15 mouse cellular contexts compared by ENCODE assay signal in the genomic region with DNA sequence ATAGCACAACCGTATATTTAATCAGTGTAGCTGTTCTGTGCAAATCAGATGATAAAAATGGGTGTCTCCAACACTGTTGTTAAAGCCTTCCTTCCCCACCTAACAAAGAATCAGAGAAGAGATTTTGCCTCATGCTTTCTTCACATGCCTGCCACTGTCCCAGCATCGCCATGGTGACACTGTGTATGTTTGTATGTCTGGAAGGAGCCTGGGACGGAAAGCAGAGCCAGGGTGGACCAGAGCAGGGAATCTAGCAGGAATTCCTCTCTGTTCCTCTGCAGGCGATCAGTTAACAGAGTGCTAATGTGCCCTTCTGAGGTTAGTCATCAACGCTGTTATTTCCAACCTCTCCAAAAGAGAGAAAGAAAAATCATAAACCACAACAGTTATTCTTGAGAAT.
A peak's percentile ranks its signal among the peaks of the same experiment; 100 is the strongest.
DNase-seq lines count a peak whose midpoint lies in the region; ATAC-seq lines count a peak whose summit lies in the region.
"Had no signal": no experiment of that assay in that cellular context is flagged by ENCODE, and none has a peak within 500 bp of the region (broad histone marks: within the 10 kb centered on the region; RNA-seq: fewer than 3 reads in every experiment).

No protein-coding gene starts in this region.

- no peak overlapping the region for H3K4me2 ChIP-seq in hindbrain, embryonic 14.5 days (replicated peaks)
- no peak overlapping the region for H3K4me2 ChIP-seq in neural tube, embryonic 12.5 days (replicated peaks)
- no peak overlapping the region for H3K4me2 ChIP-seq in neural tube, embryonic 15.5 days
- H3K4me2 ChIP-seq: hindbrain, embryonic 15.5 days; liver, embryonic 13.5 days; midbrain, embryonic 12.5 days had no signal

- H3K9me3 ChIP-seq in hindbrain, embryonic 10.5 days: no peaks in the 10 kb centered on the region
- no peaks in the 10 kb centered on the region for H3K9me3 ChIP-seq in hindbrain, embryonic 14.5 days (ENCODE audit: control insufficient read depth, low read length)
- H3K9me3 ChIP-seq in neural tube, embryonic 12.5 days: no peaks in the 10 kb centered on the region
- H3K9me3 ChIP-seq in neural tube, embryonic 15.5 days (replicated peaks): no peaks in the 10 kb centered on the region
- H3K9me3 ChIP-seq: hindbrain, embryonic 15.5 days; liver, embryonic 13.5 days; midbrain, embryonic 12.5 days had no signal

- H3K4me3 ChIP-seq in hindbrain, embryonic 10.5 days: no peak overlapping the region
- H3K4me3 ChIP-seq in hindbrain, embryonic 14.5 days (replicated peaks; ENCODE audit: low read length): no peak overlapping the region
- H3K4me3 ChIP-seq in neural tube, embryonic 12.5 days: no peak overlapping the region
- no peak overlapping the region for H3K4me3 ChIP-seq in neural tube, embryonic 15.5 days (replicated peaks)
- H3K4me3 ChIP-seq: hindbrain, embryonic 15.5 days; liver, embryonic 13.5 days; midbrain, embryonic 12.5 days had no signal

- no peak for ATAC-seq in hindbrain, embryonic 14.5 days (ENCODE audit: low FRiP score)
- ATAC-seq in neural tube, embryonic 12.5 days (ENCODE audit: low FRiP score, low read depth): 0 out of 2 replicates have a peak, but pooled peaks have one; percentile 29
- ATAC-seq in neural tube, embryonic 15.5 days (ENCODE audit: low FRiP score): no peak

- peak; percentile 44 for DNase-seq in hindbrain, embryonic 10.5 days (ENCODE audit: low spot score)
- DNase-seq in hindbrain, embryonic 14.5 days (ENCODE audit: low spot score): no peak
- peak; percentile 51 to 61 for DNase-seq in heart, postnatal 10 days
- DNase-seq in adrenal gland, postnatal 25 days: no peak
- DNase-seq in cerebellum, adult 8-10 months: no peak
- DNase-seq: adrenal gland, postnatal 36 days; cerebellum, adult 11-12 months; layer of hippocampus, postnatal 36 days; liver, embryonic 13.5 days; spleen, adult 18-20 months had no signal

- no peaks in the 10 kb centered on the region for H3K27me3 ChIP-seq in hindbrain, embryonic 10.5 days (ENCODE audit: insufficient read depth, poor library complexity, severe bottlenecking)
- no peaks in the 10 kb centered on the region for H3K27me3 ChIP-seq in hindbrain, embryonic 14.5 days (ENCODE audit: control insufficient read depth, insufficient read depth, low read length)
- no peaks in the 10 kb centered on the region for H3K27me3 ChIP-seq in neural tube, embryonic 12.5 days (replicated peaks)
- H3K27me3 ChIP-seq in neural tube, embryonic 15.5 days (replicated peaks): no peaks in the 10 kb centered on the region
- H3K27me3 ChIP-seq: hindbrain, embryonic 15.5 days; liver, embryonic 13.5 days; midbrain, embryonic 12.5 days had no signal

- WGBS in hindbrain, embryonic 10.5 days: 56% methylated on average over 5 of the region's 5 CpGs
- WGBS in hindbrain, embryonic 14.5 days: 52% methylated on average over 5 of the region's 5 CpGs
- 59% methylated on average over 5 of the region's 5 CpGs for WGBS in neural tube, embryonic 12.5 days
- WGBS in neural tube, embryonic 15.5 days: 57% methylated on average over 5 of the region's 5 CpGs

- peak overlapping the region; percentile 50; the same call in 1 of the 2 replicates for H3K27ac ChIP-seq in hindbrain, embryonic 10.5 days
- no peak overlapping the region for H3K27ac ChIP-seq in hindbrain, embryonic 14.5 days
- H3K27ac ChIP-seq in neural tube, embryonic 12.5 days: no peak overlapping the region
- H3K27ac ChIP-seq in neural tube, embryonic 15.5 days (replicated peaks): no peak overlapping the region
- H3K27ac ChIP-seq: hindbrain, embryonic 15.5 days; kidney, postnatal 0 days; liver, embryonic 13.5 days; midbrain, embryonic 12.5 days had no signal

- H3K9ac ChIP-seq in hindbrain, embryonic 14.5 days: no peak overlapping the region
- H3K9ac ChIP-seq in neural tube, embryonic 12.5 days: no peak overlapping the region
- no peak overlapping the region for H3K9ac ChIP-seq in neural tube, embryonic 15.5 days (replicated peaks)
- H3K9ac ChIP-seq: hindbrain, embryonic 15.5 days; liver, embryonic 13.5 days; midbrain, embryonic 12.5 days had no signal

- H3K36me3 ChIP-seq in hindbrain, embryonic 10.5 days: no peaks in the 10 kb centered on the region
- no peaks in the 10 kb centered on the region for H3K36me3 ChIP-seq in hindbrain, embryonic 14.5 days (replicated peaks; ENCODE audit: control insufficient read depth, insufficient read depth)
- no peaks in the 10 kb centered on the region for H3K36me3 ChIP-seq in neural tube, embryonic 12.5 days
- H3K36me3 ChIP-seq in neural tube, embryonic 15.5 days: no peaks in the 10 kb centered on the region
- H3K36me3 ChIP-seq: hindbrain, embryonic 15.5 days; liver, embryonic 13.5 days; midbrain, embryonic 12.5 days had no signal

- H3K4me1 ChIP-seq in hindbrain, embryonic 10.5 days (replicated peaks): peaks cover 13% of the 10 kb centered on the region
- no peaks in the 10 kb centered on the region for H3K4me1 ChIP-seq in hindbrain, embryonic 14.5 days (replicated peaks; ENCODE audit: control insufficient read depth, insufficient read depth, low read length)
- no peaks in the 10 kb centered on the region for H3K4me1 ChIP-seq in neural tube, embryonic 12.5 days
- H3K4me1 ChIP-seq in neural tube, embryonic 15.5 days: no peaks in the 10 kb centered on the region
- H3K4me1 ChIP-seq: hindbrain, embryonic 15.5 days; liver, embryonic 13.5 days had no signal

- intact Hi-C loops in heart, postnatal 10 days (cut with DNase I): no loop called here

Comparison
In these comparisons a context has a peak if more than half of its experiments do, and no peak if none do; other contexts are left out.
1. DNase-seq: peak in hindbrain, embryonic 10.5 days (single experiment) and heart, postnatal 10 days (2 of 2); none in hindbrain, embryonic 14.5 days (single experiment), adrenal gland, postnatal 25 days (single experiment) and cerebellum, adult 8-10 months (single experiment).